Mouse (Mus musculus): ENCODE measurements around the gene Calhm2.
"Not testable (repeated sequence)": the region's sequence is repeated elsewhere in the genome, so short reads cannot be mapped to it uniquely, and the experiment has no call there.

Gene Calhm2

DNA sequence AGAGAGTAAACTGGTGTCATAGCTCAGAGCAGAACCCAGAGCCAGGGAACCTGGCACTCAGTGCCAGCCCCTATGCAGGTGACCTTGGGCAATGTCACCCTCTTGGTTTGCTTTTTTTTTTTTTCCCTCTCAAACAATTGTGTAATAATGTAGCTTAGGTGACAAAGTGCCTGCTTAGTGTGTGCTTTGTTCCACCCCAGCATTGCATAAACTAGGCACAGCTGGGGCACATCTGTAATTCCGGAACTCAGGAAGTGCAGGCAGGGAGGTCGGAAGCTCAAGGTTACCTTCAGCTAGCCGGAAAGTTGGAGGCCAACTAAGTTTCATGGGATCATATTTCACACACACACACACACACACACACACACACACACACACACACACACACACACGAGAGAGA is 11.8 kb upstream of the Calhm2 start:
- DNase-seq, result no peak

DNA sequence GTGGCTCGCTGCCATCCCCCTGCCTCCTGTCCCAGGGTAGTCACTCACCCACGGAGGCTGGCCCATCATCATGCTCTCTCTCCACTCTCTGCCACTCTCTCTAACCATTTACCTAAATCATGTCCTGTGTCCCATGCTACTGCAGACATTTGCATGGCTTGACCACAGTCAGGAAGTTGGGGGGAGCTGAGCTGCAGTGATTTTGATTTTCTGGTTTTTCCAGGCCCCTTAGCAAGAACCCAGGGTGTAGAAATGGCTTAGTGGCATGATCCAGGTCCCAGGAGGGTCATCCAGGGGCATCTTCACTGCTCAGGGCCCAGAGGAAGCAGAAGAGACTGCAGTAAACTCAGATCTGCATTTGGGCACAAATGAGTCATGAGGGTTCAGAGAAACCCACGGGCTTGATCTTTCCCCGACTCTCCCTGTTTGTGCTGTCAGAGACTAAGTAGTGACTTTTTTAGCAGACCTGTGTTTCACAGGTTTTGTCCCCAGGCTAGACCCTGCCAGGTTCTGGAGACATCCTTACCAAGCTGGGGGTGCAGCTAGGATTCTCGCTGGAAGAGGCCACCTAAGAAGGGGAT is 10.3 kb upstream of the Calhm2 start:
- no peak for DNase-seq

DNA sequence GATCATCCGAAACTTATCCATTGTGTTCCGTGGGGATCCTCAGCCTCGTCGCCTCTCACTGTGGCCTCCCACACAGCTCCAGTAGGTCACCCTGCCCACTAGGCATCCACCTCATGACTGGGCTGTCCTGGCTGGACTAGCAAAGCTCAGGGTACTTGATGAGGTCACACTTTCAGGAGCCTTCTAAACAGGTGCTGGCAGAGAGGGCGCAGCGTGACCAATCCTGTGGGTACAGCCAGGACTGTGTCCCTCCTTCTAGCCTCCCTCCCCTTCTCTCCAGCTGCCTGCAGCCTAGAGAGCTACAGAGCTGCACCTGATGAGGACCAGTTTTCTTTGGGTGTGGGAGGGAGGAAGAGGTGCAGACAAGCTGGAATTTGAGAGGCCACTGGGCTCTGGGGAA is 6.1 kb upstream of the Calhm2 start, which contains the start of gene Calhm1:
Gene Calhm1 (minus strand): TSS at position 101 of the 400 bp plus-strand sequence.
- DNase-seq, result no peak

DNA sequence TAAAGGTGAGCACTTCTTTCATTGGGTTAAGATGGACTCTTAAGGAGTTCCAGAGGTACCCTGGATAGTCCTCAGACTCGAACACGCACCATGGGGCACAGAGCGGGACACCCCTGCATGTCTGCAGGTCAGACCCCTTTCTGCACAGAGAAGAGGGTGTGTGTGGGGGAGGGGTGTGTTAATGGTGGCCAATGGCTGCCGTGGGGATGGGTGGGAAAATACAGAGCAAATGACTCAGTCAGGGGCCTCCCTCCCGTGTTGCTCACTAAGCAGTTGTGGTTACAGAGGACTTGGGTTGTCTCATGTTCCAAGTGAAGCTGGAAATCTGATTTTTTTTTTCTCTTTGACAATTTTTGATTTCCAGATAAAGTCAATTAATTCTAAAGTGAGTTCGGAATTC is 4.3 kb upstream of the Calhm2 start:
- DNase-seq, result no peak

DNA sequence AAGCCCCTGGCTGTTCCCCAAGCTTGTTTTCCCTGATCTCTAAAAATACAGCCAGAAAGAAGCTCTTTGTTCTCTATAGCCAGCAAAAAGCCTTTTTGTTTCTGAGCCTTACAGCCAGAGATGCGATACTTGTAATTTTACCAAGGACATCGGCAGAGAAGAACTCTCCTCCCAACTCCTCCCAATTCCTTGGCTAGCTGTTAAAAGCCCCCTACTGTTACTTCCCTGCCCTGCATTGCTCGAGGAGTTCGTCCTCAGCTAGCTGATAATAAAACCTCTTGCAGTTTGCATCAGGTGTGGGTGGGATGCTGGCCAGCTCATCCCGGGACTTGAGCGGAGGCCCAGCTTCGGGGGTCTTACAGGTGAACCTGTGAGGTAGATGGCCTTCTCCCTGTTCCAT is 1.5 kb upstream of the Calhm2 start:
- DNase-seq, result not testable (repeated sequence)

DNA sequence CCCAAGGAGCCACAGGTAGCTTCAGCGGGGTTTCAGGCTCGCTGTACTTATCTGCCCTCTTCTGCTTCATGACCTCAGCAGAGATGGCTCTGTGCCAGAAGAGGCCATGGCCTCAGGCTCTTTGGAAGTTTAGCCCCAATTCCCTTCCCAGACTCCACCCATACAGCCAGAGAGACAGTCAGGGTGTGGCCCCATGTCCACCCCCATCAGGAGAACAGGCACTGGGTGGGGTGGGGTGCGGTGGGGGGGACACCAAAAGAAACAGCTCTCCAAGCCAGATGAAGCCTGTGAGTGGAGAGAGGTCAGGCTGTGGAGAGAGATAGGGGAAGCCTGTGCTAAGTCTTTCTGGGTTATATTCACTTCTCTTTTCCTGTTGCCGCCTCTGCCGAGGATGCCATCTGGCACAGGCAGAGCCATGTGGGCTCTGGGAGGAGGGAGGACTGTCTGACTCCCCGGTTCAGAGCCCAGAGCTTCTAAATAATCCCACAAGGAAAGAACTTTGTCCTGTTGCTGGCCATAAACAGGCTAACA is 978 bp downstream of the Calhm2 start:
- DNase-seq, result peak; percentile 26 to 51

DNA sequence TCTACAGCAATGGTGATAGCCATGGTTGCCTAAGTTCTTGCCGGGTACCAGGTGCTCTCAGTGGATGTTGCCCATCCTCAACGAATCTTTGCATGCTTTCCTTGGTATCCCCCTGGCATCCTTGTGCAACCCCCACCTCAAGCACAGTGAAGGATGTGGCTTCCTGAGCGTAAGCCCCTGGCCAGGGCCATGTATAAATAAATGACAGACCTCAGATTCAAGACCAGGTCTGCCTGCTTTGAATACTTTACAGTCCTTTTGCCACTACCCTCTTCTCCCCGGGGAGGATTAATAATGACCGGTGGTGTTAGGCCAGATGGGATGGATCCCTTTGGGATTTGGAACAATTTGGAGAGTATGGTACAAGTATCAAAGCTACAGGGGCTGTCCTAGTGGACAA is 1.9 kb downstream of the Calhm2 start:
- no peak for DNase-seq

DNA sequence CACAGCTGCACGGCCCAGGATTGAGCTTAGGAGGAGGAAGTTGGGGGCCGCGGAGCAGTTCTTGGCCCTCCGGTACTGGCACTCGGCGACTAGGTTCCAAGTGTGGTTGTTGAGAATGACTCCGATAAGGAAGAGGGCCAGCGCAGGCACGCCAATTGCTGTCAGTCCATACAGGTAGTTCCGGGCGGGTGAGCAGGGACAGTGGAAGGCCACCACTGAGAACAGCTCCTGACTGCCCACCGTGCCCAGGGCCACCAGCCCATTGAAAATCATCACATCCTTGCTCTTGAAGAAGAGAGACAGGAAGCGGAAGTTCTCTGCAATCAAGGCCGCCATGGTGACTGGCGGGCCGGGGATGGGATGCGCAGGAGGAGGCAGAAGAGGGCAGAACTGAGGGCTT is 2.5 kb downstream of the Calhm2 start:
- no peak for DNase-seq

DNA sequence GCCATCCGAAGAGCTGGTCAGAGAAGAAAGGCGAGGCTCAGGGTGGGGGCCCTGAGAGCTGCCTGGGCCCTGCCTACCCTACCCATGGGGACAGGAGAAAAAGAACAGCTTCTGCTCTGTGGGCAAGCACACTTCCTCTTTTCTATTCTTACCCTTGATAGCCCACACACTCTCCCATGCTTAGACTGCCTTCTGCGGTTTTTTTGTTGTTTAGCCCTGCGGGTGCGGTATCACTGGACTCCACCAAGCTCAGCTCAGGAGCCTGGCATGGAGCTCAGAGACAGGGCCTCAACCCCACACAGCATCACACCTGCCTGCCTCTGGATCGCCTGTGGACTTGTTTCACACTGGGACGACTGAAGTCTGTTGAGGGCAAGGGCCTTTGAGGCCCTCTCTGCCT is 4.9 kb downstream of the Calhm2 start:
- DNase-seq, result no peak

DNA sequence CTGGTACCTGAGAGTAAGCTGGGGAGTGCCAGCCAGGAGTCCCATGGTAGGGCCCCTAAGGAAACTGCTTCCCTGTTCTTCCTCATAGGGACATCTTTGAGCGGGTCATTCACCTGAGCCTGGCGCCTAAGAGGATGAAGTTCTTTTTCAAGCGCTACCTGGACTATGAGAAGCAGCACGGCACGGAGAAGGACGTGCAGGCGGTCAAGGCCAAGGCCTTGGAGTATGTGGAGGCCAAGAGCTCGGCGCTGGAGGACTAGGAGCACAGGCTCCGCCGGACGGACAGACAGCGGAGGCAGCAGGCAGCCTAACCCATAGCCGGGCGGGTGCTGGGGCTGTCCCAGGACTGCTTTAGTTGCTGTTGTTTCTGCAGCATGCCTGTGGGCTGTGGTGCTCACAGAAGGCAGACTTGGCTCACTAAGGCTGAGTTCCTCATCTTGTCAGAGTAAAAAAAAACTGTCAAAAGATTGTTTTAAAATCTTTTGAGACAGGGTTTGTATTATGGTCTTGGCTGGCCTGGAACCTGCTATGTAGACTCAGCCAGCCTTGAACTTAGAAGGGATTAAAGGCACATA is 7.5 kb downstream of the Calhm2 start:
- no peak for DNase-seq

DNA sequence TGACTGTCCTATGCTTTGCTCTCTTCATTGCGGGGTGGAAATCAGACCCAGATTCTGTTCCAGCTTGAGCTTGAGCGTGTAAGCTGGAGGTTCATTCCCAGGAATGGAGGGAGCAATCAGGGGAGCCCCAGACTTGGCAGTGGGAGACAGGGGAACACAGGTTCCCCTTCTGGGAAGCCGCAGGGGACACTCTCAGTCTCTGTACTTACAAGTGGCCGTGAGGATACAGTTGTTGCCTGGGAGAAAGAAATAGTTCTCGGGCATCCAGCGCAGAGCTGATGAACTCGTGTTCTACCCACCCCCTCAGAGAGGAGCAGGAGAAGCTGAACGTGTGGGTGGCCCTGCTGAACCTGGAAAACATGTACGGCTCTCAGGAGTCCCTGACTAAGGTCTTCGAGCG is 9.3 kb downstream of the Calhm2 start:
- DNase-seq, result no peak

DNA sequence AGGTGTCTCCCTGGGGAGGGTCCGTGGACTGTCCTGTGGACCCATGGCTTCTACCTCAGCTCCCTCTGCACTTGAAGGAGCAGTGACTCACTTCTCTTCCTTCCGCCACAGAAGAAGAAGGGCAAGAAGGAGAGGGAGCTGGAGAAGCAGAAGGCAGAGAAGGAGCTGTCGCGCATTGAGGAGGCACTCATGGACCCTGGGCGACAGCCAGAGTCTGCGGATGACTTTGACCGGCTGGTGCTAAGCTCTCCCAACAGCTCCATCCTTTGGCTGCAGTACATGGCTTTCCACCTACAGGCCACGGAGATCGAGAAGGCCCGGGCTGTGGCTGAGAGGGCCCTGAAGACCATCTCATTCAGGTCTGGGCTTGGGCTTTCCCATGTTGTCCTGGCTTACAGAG is 9.9 kb downstream of the Calhm2 start:
- no peak for DNase-seq

DNA sequence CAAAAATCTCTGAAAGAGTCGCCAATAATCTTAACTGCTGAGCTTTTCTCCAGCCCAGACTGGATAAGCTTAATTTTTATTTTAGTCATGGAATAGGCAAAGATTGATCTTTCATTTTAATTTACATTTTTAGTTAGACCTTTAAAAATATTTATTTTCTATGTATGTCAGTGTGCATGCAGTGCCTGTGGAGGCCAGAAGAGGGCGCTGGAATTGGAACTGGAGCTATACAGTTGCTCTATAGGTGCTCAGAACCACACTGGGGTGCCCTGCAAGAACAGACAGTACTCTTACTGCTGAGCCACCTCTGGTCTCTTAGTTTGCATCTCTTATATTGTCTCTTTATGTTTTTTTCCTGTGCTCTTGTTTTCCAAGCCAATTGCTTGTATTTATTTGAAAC is 15.3 kb downstream of the Calhm2 start:
- DNase-seq, result peak in 1 of 2 experiments; percentile 53

DNA sequence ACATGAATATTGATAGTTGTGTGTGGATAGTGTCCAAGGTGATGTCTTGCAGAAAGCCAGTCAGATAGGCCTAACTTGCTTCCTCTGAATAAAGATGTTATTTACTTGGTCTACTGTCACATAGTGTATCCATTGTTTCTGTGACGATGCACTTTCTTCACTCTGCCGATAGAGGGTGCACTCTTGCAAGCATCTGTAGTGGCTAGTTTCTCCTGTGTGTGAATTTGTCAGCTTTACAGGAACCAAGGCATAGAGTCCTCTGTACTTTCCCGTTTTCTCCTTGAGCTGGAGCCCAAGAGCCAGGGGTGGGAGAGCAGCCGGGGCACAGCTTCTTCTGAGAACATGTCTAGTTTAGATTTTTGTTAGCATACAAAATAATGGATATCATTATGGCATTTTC is 17.0 kb downstream of the Calhm2 start:
- peak in 1 of 2 experiments; percentile 25 for DNase-seq

DNA sequence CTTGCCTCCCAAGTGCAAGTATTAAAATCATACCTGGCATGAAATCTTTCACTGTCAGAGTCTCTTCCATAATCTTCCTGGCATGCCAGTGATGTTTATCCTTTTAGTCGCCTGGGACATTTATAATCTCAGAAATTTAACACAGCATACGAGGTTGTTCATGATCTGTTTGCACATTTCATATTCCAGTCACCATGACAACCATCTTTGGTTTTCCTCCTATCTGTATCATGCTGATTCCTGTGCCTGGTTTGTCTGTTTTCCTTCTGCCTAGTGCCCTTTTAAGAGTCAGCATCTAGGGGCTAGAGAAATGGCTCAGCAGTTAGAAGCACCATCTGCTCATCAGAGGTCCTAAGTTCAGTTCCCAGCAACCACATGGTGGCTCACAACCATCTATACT is 19.5 kb downstream of the Calhm2 start:
- DNase-seq, result no peak

DNA sequence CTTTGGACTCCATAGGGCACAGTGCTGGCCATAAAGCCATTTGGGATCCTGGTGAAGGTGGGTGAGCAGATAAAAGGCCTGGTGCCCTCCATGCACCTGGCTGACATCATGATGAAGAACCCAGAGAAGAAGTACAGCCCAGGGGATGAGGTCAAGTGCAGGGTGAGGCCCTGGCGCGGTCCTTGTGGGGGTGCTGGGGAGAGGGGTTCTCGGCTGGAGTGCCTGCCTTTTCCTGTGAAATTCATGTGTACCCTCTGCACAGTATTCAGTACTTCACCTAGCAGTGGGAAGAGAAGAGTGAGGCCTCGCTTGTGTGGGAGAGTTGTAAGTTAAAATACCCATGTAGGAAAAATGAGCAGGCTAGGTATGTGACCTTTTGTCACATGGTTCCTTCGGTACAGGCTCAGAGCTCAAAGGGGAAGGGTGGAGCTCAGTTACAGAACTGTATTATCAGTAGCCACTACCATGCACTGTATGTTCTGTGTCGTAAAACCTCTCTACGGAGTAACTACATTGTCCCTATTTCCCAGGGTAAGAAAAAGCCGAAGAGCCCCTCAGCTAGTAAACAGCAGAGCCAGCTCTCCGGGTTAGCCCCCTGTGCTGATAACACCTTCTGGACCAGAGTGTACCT is 33.3 kb downstream of the Calhm2 start:
- no peak for DNase-seq

DNA sequence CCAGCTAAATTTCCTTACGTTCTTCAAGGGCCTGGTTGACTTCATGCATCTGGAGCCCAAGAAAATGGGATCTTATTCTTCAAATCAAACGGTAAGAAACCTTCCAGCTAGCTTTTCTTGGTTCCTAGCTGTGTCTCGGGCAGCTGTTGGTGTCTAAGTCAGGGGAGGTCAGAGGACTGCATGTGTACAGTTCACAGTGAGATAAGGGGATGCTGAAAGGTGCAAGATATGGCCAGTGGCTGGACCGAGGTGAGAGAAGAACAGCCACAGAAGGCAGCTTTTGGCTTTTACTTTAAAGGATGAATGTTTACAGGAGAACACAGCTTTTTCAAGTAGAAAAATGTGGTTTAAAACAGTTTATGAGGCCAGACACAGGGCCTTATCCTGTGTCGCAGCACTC is 37.0 kb downstream of the Calhm2 start:
- no peak for DNase-seq

DNA sequence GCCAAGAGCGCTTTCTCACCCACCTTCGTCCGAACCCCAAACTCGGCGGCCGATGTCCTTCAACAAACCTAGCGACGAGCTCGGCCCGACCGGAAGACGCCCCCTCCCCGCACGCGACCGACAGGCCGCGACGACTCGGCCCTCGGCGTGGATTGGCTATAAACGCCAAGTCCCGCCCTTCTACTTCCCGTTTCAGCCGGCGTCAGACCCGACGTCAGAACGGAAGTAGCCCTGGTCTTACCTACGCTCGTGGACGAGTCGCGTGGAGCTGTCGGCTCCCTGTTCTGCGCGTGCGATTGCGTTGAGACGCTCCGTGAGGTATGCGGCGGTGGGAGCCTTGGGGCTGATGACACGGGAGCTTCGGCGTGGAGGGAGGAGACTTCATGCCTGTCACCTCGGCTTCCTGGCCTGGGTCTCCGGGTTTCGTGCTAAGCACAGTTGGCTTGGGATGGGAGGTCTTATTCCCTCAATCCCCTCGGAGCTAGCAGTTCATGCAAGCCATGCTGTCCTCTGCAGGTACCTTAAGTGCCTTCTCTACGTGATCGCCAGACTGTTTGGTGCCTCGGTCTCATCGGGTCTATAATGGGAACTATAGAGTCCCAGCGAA is 47.4 kb downstream of the Calhm2 start, which contains the start of the genes Usmg5 and Pdcd11:
Gene Usmg5 (minus strand): TSS at position 98 of the 607 bp plus-strand sequence.
Gene Pdcd11 (plus strand): TSS at position 219 of the 607 bp plus-strand sequence.
- peak; percentile 97 to 98 for DNase-seq

DNA sequence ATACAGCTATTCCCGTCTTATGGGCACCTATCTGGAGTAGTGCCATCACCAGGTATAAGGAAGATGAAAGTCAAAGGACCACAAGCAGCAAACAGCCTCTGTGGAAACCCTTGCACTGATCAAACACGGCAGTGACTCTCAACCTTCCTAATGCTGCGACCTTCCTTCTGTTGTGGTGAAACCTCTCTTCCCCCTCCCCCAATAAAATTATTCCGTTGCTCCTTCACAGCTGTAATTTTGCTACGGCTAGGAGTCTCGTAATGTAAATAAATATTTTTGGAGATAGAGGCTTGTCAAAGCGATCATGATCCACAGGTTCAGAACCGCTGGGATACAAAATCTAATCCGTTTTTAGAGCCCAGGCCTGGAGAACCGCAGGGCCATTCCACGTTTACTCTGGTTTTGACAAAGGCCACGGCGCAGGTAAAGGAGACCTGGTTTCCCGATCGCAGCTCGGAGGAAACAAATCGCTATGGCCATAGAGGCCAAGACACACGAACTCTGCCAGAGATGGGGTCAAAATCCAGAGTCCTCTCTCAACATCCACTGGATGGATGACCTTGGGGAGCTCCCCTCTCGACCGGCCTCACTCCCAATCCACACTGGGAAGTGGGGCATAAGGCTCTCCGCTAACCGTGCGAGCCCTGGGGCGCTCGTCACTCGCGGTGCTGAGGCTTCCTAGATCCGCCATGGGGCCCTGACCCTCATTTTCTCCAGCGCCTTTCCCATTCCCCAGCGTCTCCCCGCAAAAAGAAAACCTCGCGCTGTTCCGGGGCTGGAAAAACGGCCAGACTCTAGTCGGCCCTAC is 48.2 kb downstream of the Calhm2 start:
- DNase-seq, result no peak

DNA sequence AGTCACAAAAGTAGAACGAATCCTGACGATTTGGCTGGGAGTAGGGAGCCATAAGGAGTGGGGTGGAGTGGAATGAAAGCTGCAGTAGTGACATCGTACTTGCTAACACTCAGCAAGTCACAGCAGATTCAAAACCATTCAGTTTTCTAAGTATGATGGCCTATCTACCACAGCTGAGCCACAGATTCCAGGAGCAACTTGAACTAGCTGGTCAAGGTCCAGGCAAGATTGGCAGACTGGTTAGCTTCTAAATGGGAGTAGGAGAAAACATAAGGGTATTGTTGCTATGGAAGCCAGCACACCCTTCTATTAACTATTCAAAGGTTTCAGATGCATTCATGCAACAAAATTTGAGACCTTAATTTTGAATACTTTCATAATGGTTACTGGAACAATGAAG is 49.9 kb downstream of the Calhm2 start:
- DNase-seq, result no peak

DNA sequence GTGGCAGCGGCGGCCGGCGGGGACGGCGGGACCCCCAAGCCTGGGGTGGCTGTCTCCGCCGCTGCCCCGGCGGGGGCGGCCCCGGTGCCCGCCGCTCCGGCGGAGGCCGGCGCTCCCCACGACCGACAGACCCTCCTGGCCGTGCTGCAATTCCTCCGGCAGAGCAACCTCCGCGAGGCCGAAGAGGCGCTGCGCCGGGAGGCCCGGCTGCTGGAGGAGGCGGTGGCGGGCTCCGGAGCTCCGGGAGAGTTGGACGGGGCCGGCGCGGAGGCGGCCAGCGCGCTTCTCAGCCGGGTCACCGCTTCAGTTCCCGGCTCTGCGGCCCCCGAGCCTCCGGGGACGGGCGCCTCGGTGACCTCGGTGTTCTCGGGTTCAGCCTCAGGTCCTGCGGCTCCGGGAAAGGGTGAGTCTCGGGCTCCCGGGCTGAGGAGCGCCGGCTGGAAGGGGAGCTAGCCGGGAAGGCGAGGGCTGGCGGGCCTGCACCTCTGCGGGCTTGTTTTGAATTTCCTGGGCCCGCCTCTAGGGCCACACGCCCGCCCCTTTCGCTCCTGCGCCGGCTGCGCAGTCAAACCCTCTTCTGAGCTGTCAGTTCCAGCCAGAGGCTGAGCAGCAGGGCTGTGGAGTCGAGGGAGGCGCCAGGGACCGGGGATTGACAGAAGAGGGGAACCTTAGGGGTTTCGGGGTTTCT is 70.0 kb downstream of the Calhm2 start:
- peak; percentile 80 to 85 for DNase-seq

Measured in cerebellum, postnatal 25 days (tissue).